Mouse (Mus musculus) Muller cell, postnatal 12 days (primary cell): ENCODE measurements around the gene Gm49318.
"Not testable (repeated sequence)": the region's sequence is repeated elsewhere in the genome, so short reads cannot be mapped to it uniquely, and the experiment has no call there.

Experiments used
- DNase-seq: peaks from one replicate; pipeline ENCODE4 v3.0.0-alpha.2; 2015; ENCODE audit errors: inconsistent ontology term

The Gm49318 gene

DNA sequence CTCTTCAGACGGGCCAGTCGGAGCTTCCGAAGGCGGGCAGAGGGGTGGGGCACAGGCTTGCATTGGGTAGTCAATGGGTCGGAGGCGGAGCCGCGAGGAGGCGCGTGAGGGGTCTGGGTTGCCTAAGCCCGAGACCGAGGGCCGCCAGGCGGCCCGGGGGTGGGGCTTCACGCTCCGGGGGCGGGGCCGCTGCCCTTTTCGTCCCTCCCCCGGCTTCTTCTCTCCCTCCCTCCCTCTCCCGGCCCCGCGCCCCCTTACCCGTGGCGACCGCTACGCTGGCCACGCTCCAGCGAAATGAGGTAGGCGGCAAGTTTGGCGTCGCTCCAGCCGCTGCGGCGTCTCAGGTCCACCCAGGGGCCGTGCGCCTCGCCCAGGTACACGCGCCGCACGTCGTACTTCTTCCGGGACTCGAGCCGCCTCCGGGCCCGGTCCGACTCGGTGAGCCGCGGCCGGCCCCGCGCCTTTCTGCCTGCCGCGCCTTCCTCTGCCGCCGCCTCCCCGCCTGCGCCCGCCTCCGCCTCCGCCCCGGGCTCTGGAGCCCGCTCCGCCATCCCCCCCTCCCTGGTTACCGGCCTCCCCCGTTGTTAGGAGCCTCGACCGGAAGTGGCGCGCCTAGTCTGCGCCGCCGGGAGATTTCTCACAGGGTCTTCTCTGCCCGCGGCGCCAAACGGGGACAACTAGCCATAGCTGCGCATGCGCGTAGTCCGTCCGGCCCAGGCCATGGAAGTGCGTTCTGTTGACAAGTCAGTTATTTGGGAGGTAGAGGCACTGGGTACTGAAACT is at the start of gene Gm49318, which contains the start of gene Zfp653:
Gm49318 (minus strand) TSS at position 469 of the 783 bp plus-strand sequence.
Zfp653 (minus strand) TSS at position 586 of the 783 bp plus-strand sequence.
- peak; percentile 99 for DNase-seq

DNA sequence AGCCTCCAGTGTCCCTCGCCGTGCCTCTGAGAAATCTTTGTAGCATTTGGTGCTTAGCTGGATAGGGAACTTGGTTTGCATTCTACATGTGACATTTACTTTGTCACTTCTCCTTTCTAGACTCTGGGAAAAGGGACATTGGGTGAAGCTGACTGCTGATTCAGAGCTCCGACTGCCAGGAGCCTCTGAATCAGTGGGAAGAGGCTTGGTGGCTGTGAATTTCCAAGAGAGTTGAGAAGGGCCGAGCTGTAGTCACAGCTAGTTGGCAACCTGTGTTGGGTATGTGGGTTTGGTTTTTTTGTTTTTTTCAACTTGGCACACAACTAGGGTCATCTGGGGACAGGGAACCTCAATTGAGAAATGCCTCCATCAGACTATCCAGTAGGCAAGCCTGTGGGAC is 48.5 kb upstream of the Gm49318 start:
- DNase-seq = peak; percentile 13

DNA sequence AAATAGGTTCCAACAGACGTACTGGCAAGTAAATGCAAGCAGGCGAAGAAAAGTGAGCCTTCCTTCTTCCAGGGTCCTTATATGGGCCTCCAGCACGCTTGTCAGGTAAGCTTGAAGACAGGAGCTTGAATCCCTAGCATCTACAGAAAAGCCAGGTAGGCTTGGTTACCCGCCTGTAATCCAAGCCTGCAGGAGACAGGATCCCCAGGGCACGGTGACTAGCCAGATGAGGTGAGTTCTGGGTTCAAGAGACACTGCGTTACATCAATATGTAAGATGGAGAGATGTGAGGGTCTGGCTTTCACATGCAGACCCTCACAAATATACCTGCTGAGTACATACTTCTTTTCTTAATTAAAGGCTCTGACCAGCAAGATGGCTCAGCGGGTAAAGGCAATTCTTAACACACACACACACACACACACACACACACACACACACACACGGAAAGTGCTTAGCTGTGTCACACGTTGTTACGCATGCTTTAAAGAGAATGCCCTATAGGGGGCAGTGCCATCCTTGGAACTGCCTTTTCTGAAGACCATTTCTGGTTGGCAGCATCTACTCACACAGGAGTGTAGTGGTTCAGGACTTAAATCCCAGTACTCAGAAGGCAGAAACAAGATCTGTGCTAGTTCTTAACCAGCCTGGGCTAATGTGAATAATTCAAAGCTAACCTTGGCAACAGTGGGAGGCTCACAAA is 46.8 kb upstream of the Gm49318 start:
- peak; percentile 29 for DNase-seq

DNA sequence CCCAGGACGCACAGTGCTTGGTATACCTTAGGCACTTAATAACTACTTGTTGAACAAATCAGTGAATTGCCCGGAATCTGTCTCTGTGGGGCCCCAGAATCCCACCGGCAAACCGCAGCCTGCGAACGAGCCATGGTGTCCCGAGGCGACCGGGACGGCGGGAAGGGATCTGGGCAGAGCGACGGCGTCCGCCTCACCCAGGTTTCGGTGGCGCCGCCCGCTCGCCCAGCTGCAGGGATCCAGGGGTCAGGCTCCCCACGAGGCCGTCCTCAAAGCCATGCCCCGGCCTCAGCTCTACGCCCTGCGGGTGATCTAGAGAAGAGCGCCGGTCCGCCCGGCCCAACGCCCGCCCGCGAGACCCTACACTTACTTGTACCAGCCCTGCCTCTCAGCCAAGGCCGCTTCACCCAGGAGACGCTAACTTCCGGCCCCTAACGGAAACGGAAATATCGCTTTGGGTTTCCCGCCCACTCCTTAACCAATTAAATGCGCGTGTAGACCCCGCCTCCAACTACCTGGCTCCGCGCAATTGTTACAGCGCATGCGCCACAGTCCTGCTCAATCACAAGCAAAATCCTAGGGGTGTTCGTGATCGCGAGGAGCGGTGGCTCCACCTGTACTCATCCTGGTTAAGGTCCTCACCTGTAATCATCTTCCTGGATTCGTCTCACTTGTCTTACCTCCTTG is 45.8 kb upstream of the Gm49318 start, which contains the start of gene Elof1:
Elof1 (minus strand) TSS at position 433 of the 687 bp plus-strand sequence.
- peak; percentile 89 for DNase-seq

DNA sequence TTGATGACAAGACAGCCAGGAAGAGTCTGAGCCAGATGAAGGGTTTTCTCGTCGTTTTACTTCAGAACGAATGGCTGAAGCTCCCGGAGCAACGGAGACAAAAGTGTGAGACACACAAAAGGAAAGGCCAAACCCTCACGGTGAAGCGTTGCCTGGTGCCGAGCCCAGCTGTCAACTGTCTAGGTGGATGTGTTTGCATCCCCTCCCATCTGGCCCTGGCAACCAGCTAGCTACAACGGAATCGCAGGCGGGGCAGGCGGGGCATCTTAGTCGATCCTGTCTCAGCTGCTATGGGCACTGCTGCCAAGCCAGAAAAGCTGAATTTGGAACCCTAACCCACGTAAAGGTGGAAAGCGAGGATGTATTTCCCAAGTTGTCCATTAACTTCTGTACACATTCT is 45.0 kb upstream of the Gm49318 start:
- peak; percentile 34 for DNase-seq

DNA sequence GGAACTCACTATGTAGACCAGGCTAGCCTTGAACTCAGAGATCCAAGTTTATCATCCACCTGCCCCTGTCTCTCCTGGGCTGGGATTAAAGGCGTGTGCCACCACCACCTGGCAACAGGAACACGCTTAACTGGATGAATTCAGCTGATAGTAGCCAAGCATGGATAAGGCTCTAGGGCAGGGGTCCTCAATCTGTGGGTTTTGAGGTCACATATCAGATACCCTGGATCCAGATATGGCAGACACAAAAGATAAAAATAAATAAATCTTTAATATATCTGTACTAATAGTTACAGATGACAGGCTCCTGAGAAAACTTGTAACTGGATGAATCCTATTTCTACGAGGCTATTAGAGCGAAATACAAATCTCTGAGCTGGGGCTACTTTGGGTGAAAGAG is 44.6 kb upstream of the Gm49318 start:
- no peak for DNase-seq

DNA sequence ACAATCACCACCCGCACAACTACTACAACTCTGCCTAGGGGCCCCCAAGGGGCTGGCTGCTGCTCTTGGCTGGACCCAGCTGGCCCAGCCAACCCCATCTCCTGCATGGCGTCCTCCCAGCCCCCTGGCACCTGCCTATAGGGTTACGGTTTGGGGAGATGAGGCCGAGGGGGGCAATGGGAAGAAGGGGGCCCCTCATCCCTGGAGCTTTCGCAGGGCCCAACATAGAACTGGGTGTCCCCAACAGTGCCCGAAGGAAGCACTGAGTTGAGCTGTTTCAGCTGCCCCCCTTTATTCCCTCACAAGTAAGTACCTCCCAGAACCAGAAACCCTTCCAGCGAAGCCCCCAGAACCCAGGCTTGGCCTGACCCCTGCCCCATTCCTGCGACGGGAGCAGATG is 37.1 kb upstream of the Gm49318 start:
- no peak for DNase-seq

DNA sequence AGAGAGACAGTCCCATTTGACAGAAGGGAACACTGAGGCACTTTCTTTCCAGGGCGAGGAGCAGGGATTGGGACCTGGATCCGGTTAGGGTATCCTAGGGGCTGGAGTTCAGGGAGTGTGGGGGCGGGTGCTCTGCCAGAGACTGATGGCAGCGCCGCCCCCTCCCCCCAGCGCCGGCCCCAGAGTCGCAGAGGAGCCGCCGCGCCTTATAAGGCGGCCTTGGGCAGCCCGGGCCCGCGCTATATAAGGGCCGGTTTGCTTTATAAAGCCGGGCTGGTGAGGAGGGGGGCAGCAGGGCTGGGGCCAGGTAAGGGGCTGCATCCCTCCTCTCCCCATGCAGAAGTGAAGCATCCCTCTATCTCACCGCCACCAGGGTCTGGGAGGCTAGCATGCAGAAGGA is 28.9 kb upstream of the Gm49318 start:
- peak; percentile 36 for DNase-seq

DNA sequence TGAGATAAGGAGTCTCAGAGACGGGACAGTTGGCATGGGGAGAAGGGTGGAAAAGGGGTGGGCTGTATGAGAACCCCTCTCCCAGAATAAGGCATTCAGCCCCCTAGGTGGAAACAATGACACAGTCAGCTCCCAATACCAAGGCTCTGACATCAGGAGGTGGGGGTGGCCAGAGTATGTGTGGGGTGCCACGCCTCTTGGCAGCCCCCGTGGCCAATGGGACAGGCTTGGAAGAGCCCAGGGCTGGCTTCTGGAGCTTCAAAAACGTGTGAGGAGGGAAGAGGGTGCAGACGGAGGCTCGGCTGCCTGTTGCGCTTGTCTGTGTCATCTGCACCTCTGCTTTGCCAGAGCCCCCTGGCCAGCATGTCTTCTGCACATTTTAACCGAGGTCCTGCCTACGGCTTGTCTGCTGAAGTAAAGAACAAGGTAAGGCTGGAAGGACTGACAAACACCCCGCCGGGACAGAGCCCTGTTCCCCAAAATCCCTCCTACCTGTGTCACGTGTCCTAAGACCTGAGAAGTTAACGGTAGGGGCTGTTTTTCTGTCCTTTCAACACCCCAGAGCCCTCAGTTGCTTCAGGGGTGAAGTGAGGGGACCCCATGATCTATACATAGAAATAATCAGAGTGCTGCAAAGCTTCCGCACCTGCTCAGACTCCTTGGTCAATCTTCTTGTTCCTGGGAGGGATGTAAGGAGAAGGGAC is 28.1 kb upstream of the Gm49318 start, which contains the start of gene Cnn1:
Cnn1 (plus strand) TSS at position 224 of the 704 bp plus-strand sequence.
- peak; percentile 82 for DNase-seq

DNA sequence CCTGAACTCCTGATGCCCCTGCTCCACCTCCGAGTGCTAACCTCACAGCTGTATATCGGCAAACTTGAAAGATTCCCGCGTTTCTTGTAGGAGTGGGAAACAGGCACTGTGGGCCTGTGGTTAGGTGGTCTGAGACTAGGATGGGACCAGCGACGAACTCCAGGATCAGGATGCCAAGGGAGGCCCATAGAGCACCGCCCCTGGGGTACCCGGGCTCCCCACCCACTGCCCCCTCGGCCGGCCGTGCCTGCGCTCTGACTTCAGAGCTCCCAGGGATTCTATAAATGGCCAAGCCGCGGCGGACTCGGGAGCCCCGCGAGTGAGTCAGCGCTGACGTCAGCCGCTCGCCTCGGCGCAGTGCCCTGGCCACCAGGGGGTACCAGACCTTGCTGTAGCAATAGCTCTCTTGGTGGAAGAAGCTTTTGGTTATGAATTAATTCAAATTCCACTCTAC is 24.8 kb upstream of the Gm49318 start:
- peak; percentile 93 for DNase-seq

DNA sequence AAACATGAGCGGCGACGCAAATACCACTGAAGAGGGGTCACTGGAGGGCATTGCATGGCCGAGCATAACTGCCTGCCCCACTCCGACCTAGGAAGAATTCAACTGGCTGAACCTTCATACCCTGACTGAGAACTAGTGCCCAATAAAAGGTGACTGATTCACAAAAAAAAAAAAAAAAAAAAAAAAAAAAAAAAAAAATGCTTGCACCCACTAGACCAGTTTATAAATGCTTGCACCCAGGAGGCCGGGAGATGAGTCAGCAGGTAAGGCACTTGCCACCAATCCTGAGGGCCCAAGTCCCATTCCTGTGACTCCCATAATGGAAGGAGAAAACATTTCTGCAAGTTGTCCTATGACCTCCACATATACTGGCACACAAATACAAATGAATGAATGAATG is 21.7 kb upstream of the Gm49318 start:
- no peak for DNase-seq

DNA sequence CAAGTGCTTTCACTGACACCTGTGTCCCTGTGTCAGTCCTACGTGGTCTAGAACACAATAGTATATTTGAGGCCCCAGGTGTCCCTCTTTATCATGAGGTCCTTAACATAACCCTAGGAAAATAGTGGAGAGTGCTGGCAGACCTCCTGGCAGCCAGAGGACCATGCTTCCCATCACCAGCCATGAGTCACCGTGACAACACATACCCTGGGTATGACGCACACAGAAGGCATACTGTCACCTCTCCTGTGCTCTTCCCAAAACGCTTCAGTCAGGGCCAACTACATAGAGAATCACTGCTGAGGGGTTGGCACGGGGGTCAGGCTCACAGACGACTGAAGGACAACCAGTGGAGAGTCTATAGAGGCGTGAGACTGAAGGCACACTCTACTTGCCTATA is 18.9 kb upstream of the Gm49318 start:
- peak; percentile 62 for DNase-seq

DNA sequence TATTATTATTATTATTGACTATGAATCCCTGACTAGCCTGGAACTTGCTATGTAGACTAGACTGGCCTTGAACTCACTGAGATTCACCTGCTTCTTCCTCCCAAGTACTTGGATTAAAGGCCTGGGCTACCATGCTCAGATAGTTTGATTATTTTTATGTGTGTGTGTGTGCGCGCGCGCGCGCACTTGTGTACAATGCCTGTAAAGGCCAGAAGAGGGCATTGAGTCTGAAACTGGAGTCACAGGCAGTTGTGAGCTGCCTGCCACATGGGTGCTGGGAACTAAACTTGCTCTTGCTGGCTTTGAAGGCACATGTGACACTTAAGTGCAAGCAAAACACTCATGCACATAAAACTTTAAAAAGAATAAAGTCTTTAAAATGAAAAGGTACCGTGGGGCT is 18.2 kb upstream of the Gm49318 start:
- DNase-seq = no peak

DNA sequence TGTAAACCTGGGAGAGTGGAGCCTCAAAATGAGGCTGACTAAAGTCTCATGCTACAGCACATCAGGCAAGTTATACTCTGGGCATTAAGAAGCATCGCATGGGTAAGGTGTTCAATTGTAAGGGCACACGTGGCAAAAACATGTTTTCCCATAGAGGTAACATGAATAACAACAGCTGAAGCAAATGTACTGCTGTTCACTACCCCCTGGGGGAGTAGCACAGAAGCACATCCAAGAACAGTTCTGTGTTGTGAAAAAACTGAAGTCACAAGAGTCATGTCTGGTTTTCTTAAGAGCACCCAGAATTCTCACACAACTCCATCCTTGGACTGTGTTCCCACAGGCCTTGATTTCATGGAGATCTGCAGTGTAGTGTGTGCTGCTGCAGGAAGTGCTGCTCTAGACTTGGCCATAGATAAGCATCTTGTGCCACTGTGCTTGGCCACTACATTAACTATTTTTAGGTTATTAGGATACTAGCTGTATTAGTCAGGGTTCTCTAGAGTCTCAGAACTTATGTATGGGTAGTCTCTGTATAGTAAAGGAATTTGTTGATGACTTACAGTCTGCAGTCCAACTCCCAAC is 16.1 kb upstream of the Gm49318 start:
- DNase-seq = no peak

DNA sequence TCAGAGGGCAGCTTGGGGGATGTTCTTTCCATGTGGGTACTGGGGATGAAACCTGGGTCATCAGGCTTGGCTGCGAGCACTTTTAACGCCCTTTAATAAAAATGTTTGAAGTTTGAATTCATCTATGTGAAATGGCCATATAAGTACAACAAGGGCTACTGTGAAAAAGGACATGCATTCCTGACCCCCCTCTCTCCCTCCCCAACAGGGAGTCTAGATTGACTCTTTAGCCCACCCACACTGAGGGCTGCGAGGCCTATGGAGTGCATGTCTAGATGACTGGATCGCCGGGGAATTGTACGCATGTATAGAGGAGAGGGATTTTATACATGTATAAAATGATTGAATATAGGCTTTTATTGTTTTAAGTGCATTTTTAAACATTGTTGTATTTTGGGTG is 15.0 kb upstream of the Gm49318 start:
- peak; percentile 29 for DNase-seq

DNA sequence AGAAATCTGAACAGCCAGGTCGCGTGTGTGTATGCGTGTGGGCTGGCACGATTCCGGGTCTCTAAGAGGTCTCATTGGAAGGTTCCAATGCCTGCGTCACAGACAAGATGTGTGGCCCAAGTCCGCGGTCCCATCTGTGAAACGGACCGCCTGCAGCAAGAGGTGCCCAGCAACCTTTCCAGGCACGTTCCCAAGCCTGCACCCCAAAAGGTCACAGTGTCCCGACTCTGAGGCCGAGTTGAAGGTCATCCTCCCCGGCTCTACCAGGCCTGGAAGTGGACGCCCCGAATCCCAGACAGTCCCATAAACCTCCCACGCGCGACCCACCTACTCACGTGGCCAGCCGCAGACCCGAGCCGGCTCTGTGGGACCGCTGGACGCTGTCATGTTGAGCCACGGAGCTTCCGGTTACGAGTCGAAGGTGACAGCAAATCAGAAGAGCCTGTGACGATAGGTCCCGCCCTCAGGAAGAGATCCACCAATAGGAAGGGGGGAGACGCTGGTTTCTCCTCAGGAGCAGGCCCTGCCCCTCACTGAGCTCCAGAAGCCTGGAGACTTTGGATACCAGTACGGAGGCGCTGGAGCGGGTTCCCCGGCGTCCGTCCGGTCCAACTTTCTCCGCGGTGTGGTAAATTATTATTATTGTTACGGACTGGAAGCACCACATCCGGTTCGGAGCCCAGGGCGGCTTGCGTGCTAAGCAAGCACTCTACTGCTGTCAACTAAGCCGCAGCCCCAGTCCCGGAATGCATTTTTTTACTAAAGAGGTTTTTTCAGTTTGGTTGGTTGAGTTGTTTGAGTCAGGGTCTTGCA is 14.2 kb upstream of the Gm49318 start, which contains the start of gene Ecsit:
Ecsit (minus strand) TSS at position 417 of the 813 bp plus-strand sequence.
- peak; percentile 97 for DNase-seq

DNA sequence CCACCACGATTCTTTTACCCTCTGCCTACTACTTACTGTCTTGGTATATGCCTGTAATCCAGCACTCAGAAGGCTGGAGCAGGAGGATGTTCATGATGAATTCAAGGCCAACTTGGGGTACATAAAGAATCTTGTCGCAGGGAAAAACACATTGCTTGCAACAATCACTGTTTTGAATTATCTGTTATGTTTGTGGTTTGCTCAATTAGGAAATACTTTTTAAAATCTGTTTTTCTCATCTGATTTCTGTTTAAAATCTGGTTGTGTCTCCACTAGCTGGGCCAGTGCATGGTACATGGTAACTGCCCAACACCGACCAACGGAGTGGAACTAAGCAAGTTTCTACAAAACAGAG is 13.6 kb upstream of the Gm49318 start:
- DNase-seq = no peak

DNA sequence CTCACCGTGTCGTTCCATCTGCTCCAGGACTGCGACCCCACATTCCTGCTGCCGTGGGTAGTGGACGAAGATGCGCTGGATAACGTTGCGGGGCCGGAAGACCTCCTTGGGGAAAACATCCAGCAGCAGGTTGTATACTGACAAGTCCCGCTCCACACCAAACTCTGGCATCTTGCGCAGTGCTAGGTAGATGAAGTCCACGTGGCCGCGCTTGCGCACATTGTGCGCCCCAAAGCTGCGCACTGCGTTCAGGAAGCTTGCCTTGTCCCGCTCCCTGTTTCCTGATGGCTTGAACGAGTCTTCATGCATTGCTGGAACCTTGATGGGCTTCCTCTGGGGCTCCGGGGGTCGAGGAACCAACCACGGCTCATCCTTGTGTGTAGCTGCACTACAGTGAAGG is 5.2 kb upstream of the Gm49318 start:
- DNase-seq = no peak

DNA sequence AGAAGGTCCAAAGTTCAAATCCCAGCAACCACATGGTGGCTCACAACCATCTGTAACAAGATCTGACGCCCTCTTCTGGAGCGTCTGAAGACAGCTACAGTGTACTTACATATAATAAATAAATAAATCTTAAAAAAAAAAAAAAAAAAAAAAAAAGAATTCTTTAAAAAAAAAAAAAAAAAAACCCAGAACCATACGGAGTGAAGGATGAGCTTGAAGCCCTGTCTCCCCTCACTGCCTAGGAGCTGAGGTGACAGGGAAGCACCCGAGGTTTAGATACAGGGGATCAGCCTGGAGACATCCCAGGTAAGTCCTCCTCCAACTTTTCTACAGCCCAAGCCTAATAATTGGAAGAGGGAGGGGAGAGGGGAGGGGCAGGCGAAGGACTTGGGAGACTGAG is 4.7 kb upstream of the Gm49318 start:
- DNase-seq = not testable (repeated sequence)

DNA sequence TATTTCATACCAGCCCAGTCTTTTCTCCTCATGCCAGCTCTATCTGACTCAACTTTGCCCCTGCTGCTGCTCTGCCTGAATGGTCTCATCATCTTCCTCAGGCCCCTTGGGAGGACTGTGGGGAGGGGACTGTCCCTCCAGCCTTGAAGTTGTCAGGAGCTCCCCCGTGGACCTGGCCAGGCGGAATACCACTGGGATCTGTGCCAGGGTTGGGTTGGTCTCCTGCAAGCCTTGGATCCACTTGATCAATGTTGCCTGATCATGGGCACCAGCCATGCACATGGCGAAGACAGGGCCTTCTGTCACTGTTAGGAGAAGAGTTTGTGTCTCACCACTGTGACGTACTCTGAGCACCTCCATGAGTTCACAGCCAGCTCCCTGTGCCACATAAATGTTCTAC is 1.2 kb upstream of the Gm49318 start:
- DNase-seq = no peak
